Mouse (Mus musculus) intestine, postnatal 0 days (tissue): ENCODE measurements around the gene Gm13889. TPM values are rescaled to one million over a fixed set of nuclear protein-coding genes. Genes with fewer than 3 reads are reported as not detected.

Source experiments
- ATAC-seq: fragments of 200-750 bp; cut with Nextera tagmentation; 2 replicates; pipeline ENCODE4 v1.8.0; 2017; ENCODE audit warnings: mild to moderate bottlenecking, moderate TSS enrichment, moderate library complexity
- H3K27ac ChIP-seq: fragments of 300-500 bp; sonication (generic); 2 replicates; pipeline ENCODE4 v1.5.1; 2014; ENCODE audit warnings: mild to moderate bottlenecking, low read depth, low read length, moderate library complexity
- H3K27me3 ChIP-seq: fragments of 300-500 bp; sonication (generic); replicated peaks from 2 replicates; pipeline ENCODE4 v1.6.1; 2014; ENCODE audit warnings: low read length, mixed read lengths; ENCODE audit not compliant: control insufficient read depth, insufficient read depth
- H3K36me3 ChIP-seq: fragments of 300-500 bp; sonication (generic); 2 replicates; pipeline ENCODE4 v1.6.1; 2014; ENCODE audit warnings: mild to moderate bottlenecking, moderate library complexity; ENCODE audit not compliant: control insufficient read depth, insufficient read depth
- H3K4me1 ChIP-seq: fragments of 300-500 bp; sonication (generic); replicated peaks from 2 replicates; pipeline ENCODE4 v1.6.1; 2014; ENCODE audit warnings: antibody characterized with exemption, low read length, mixed read lengths; ENCODE audit not compliant: control insufficient read depth, insufficient read depth
- H3K4me2 ChIP-seq: fragments of 300-500 bp; sonication (generic); replicated peaks from 2 replicates; pipeline ENCODE4 v1.6.1; 2014; ENCODE audit warnings: low read depth, mild to moderate bottlenecking, moderate library complexity
- H3K4me3 ChIP-seq: fragments of 300-500 bp; sonication (generic); 2 replicates; pipeline ENCODE4 v1.5.1; 2014; ENCODE audit warnings: low read depth, low read length
- H3K9ac ChIP-seq: fragments of 300-500 bp; sonication (generic); 2 replicates; pipeline ENCODE4 v1.6.1; 2014; ENCODE audit warnings: mild to moderate bottlenecking, low read depth, low read length
- H3K9me3 ChIP-seq: fragments of 300-500 bp; sonication (generic); 2 replicates; pipeline ENCODE4 v1.6.1; 2016; ENCODE audit warnings: mixed run types; ENCODE audit not compliant: control insufficient read depth
- CTCF ChIP-seq: sonication (generic); IDR thresholded peaks from 2 replicates; pipeline ENCODE4 v1.5.1; 2016; ENCODE audit warnings: low read depth, mild to moderate bottlenecking, control low read depth, antibody characterized with exemption, moderate library complexity
- WGBS: fragments of 180-500 bp; shearing (Covaris S2); extraction: QIAGEN DNeasy Blood & Tissue Kit; methylation state at CpG from one replicate; pipeline ENCODE4 v1.1.7; 2014; 5-methylcytosine and 5-hydroxymethylcytosine counted together
- polyA plus RNA-seq: library from polyadenylated mRNA; unstranded; fragments of >200 nt; fragmentation: Nextera tagmentation; extraction: Ambion mirVana; gene quantifications from 2 replicates; pipeline ENCODE4 v1.2.1, GENCODE M21; 2015

Gm13889 gene
- polyA plus RNA-seq, 1 experiment from 2014 or later: 33.7 TPM

DNA sequence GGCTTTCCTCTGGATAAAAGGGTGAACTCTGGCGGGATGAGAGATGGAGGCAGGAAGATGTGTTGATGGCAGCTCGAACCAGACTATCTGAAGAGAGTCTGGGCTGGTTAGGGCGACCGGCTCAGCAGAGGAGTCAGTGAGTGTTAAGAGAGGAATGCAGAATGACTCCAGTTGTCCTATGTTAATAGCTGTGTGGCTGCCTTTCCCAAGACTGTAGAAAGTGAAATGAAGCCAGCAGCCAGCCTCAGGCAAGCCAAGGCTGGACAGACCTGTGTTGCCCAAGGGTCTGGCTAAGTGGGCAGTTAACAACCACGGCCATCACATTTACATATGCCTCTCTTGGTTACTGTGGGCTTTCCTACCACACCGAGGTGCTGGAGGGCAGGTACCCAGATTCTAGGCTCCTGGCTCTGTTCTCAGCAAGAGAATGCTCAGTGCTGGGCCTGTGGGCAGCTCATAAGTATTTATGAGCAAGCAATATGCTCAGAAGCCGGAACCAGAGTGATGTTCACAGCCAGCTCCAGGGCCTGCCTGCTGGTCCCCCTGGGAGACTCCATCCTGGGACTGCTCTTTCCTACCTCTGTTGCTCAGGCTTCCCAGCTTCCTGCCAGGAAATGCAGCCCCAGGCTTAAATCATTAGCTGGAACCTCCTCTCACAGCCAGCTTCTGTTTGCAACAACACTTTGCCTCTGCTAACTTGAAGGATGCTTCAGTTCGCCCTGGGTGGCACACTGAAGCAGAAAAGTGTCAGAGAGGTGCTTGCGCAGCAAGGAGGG, 49.3 kb downstream of the Gm13889 start:
- Histone ChIP-seq H3K4me1 (no peaks in the 10 kb centered on the region), H3K27ac (no peak overlapping the region), H3K4me2 (no peak overlapping the region), H3K27me3 (no peaks in the 10 kb centered on the region), H3K4me3 (no peak overlapping the region), H3K36me3 (no peaks in the 10 kb centered on the region), H3K9ac (no peak overlapping the region), H3K9me3 (no peaks in the 10 kb centered on the region)
- no peak for ATAC-seq
- WGBS: 59% methylated on average over 9 of the region's 9 CpGs
- no peak for TF ChIP-seq CTCF

DNA sequence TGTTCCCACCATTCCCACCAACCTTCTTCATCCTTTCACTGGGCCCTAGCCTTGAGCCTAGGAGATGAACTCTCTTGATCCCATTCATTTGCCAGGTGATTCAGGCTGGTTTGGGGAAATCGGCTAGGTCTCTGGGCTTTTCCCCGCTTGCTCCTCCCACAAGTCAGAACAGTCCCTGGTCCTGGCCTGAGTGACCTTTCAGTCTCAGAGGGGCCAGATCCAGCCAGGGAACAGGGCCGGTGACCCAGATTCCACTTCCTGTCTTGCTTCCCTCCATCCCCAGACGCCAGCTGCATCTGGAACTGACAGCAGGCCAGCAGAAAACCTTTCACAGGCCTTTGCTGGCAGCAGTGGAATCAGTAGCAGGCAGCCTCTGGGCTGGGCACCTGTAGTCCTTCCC, 50.7 kb downstream of the Gm13889 start:
- WGBS: 46% methylated on average over 4 of the region's 4 CpGs
- Histone ChIP-seq H3K36me3 (no peaks in the 10 kb centered on the region), H3K27me3 (no peaks in the 10 kb centered on the region), H3K4me2 (no peak overlapping the region), H3K4me1 (no peaks in the 10 kb centered on the region), H3K9me3 (no peaks in the 10 kb centered on the region), H3K9ac (no peak overlapping the region), H3K4me3 (no peak overlapping the region), H3K27ac (no peak overlapping the region)
- no peak for ATAC-seq
- no peak for TF ChIP-seq CTCF

Other genes with a start within 250 kb of the Gm13889 start
- 40.8 and 43.1 TPM in 2 replicates for gene Ext2, start 134.6 kb downstream of the Gm13889 start, polyA plus RNA-seq
- gene Accs, start 107.3 kb downstream of the Gm13889 start, polyA plus RNA-seq: 7.6 and 8.4 TPM in 2 replicates
- not detected in 2 replicates for gene Accsl, start 88.0 kb downstream of the Gm13889 start, polyA plus RNA-seq
- not detected in 2 replicates for gene Gm27027, start 39.2 kb upstream of the Gm13889 start, polyA plus RNA-seq
- 58.8 and 63.2 TPM in 2 replicates for gene Alkbh3, start 53.6 kb upstream of the Gm13889 start, polyA plus RNA-seq
- 93.9 and 95.4 TPM in 2 replicates for gene Hsd17b12, start 200.8 kb upstream of the Gm13889 start, polyA plus RNA-seq